Mouse (Mus musculus) olfactory bulb, adult 2 months (tissue): Measurements from ENCODE around the gene Zfp286. TPM values are rescaled to one million over a fixed set of nuclear protein-coding genes. Genes with fewer than 3 reads are reported as not detected.

Source experiments
- H3K27ac ChIP-seq: fragments of 200-500 bp; 2 replicates; pipeline ENCODE4 v1.5.1; 2012; ENCODE audit warnings: low read depth, low read length; ENCODE audit not compliant: insufficient read depth
- H3K4me1 ChIP-seq: fragments of 200-500 bp; 2 replicates; pipeline ENCODE4 v1.6.1; 2012; ENCODE audit warnings: low read length; ENCODE audit not compliant: control insufficient read depth, insufficient read depth
- H3K4me3 ChIP-seq: fragments of 200-500 bp; 2 replicates; pipeline ENCODE4 v1.5.1; 2012; ENCODE audit warnings: mild to moderate bottlenecking, low read depth, low read length, moderate library complexity; ENCODE audit not compliant: insufficient read depth
- CTCF ChIP-seq: fragments of 200-500 bp; IDR thresholded peaks from 2 replicates; pipeline ENCODE4 v1.5.1; 2012; ENCODE audit warnings: low read depth, mild to moderate bottlenecking, low read length, moderate library complexity; ENCODE audit not compliant: insufficient read depth
- POLR2A ChIP-seq: fragments of 200-500 bp; IDR thresholded peaks from 2 replicates; pipeline ENCODE4 v1.6.1; 2012; ENCODE audit warnings: mild to moderate bottlenecking, low read depth, low read length, moderate library complexity; ENCODE audit not compliant: insufficient read depth
- WGBS: fragments of 180-500 bp; shearing (Covaris S2); methylation state at CpG from one replicate; pipeline ENCODE4 v1.1.7; 2018; 5-methylcytosine and 5-hydroxymethylcytosine counted together
- polyA plus RNA-seq: library from polyadenylated mRNA; stranded (reverse); fragments of >200 nt; gene quantifications from 2 replicates; pipeline ENCODE4 v1.2.4, GENCODE M21; 2012; ENCODE audit warnings: low replicate concordance; ENCODE audit not compliant: missing spikeins, insufficient read depth, insufficient read length

Zfp286 gene
- polyA plus RNA-seq, 1 experiment: not detected

GRCm38 (mm10) chr11:62820661-62821437 is 31.6 kb upstream of the Zfp286 start:
- TF ChIP-seq CTCF (no peak), POLR2A (no peak)

DNA sequence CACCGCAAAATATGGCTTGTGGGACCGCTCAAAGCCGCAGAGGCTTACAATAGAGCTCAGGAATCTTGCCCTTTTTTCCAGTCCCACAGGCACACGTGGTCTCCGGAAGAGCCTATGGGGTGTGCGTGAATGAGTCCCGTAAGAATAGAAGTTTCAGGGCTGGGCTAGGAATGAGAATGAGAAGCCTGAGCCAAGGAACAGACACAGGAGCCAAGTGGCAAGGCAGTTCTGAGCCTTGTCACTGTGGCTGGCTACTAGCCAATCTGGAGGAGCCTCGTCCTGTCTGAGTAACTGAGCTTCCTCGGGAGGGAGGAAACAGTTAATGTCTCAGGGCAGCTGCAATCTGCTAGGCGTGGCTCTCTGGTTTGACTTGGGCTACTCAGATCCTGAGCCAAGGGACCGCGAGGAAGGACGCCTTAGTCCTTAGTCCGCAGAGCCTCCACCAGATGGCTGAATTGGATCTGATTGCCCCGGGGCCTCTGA is 30.8 kb upstream of the Zfp286 start, which contains the start of gene Trim16:
TSS of gene Trim16 (plus strand) at position 173 of the 483 bp plus-strand sequence.
- Histone ChIP-seq H3K4me3 (peak within 1 kb of the TSS; percentile 17), H3K27ac (no peak within 1 kb of the TSS), H3K4me1 (peaks cover 11% of the 10 kb centered on the region)
- 1% methylated on average over 15 of the region's 15 CpGs for WGBS
- no peak for TF ChIP-seq POLR2A
- TF ChIP-seq CTCF: no peak

More at GRCm38 (mm10) chr11:62820661-62821437, 31.6 kb upstream of the Zfp286 start:
- 17% methylated on average over 16 of the region's 16 CpGs for WGBS
- Histone ChIP-seq H3K4me3 (peak overlapping the region; percentile 17), H3K4me1 (peaks cover 11% of the 10 kb centered on the region), H3K27ac (no peak overlapping the region)

- H3K4me3 ChIP-seq: no peak overlapping the region
- whole genome bisulfite sequencing: 96% methylated on average over 8 of the region's 8 CpGs
- TF ChIP-seq POLR2A: no peak
- no peak for TF ChIP-seq CTCF
- peaks cover 11% of the 10 kb centered on the region for H3K4me1 ChIP-seq
- no peak overlapping the region for H3K27ac ChIP-seq
Observed at GRCm38 (mm10) chr11:62819059-62819686, 29.9 kb upstream of the Zfp286 start.

DNA sequence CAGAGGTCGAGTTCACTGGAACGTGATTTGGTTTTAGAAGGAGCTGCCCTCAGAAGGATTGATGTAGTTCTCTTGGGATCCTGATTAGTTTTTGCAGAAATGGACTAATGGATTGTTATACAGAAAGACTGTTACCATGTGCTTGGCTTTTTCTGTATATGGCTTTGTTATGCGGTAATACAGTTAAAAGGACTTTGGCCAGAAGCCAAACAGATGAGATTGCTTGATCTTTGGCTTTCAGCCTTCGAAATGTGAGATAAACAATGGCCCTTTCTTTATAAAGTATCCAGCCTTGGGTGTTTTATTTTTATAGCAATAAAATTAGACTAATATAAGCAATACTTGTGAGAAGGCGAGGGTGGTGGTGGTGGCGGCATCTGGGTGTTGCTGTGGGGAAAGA is 27.3 kb upstream of the Zfp286 start:
- 72% methylated on average over 6 of the region's 6 CpGs for WGBS
- TF ChIP-seq CTCF (no peak), POLR2A (no peak)
- Histone ChIP-seq H3K4me1 (peaks cover 11% of the 10 kb centered on the region), H3K4me3 (no peak overlapping the region), H3K27ac (no peak overlapping the region)

DNA sequence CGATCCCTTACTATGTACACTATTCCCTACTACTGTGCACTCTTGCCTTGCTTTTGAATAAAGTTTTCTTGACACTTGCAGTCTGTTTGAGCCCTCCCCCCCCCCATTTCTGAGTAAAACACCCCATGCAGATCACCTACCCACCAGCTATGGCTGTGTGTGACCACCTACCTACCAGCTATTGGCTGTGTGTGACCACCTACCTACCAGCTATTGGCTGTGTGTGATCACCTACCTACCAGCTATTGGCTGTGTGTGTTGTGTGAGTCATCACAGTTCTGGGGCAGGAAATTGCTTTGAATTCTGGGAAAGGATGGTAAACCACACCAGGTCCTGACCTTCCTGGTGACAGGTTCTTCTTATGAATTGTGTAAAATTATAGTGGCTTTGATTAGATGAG is 26.2 kb upstream of the Zfp286 start:
- H3K4me1 ChIP-seq: peaks cover 6% of the 10 kb centered on the region
- no peak overlapping the region for H3K27ac ChIP-seq
- no peak for TF ChIP-seq CTCF
- no peak for TF ChIP-seq POLR2A
- H3K4me3 ChIP-seq: no peak overlapping the region
- 100% methylated on average over 1 of the region's 1 CpGs for WGBS

DNA sequence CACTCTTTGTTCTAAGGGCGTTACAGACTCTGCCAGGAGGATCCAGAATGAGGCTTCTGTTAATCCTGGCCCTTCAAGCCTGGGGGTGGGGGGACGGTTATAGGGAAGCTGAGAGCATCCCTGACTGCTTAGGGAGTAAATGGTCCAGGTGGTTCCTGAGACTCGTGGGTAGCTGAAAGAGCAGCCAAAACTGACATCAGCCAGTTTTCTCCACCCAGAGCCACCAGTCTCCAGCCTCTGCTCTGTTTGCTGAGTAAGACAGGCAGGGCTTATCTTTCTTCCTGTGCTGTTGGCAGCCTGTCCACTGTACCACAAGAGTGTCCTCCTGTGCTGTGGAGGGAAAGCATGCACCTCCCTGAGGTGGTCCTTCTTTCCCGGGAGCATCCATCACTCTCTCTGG is 25.4 kb upstream of the Zfp286 start:
- no peaks in the 10 kb centered on the region for H3K4me1 ChIP-seq
- no peak overlapping the region for H3K27ac ChIP-seq
- no peak for TF ChIP-seq CTCF
- TF ChIP-seq POLR2A: no peak
- H3K4me3 ChIP-seq: no peak overlapping the region
- 68% methylated on average over 4 of the region's 4 CpGs for WGBS

- 79% methylated on average over 6 of the region's 6 CpGs for WGBS
- no peak overlapping the region for H3K27ac ChIP-seq
- H3K4me3 ChIP-seq: no peak overlapping the region
- TF ChIP-seq POLR2A (no peak), CTCF (no peak)
- no peaks in the 10 kb centered on the region for H3K4me1 ChIP-seq
Observed at GRCm38 (mm10) chr11:62813970-62814624, 24.8 kb upstream of the Zfp286 start.

GRCm38 (mm10) chr11:62813497-62813896 is 24.2 kb upstream of the Zfp286 start:
- TF ChIP-seq CTCF (no peak), POLR2A (no peak)
- WGBS: 63% methylated on average over 1 of the region's 1 CpGs
- H3K4me3 ChIP-seq: no peak overlapping the region
- H3K27ac ChIP-seq: no peak overlapping the region
- no peaks in the 10 kb centered on the region for H3K4me1 ChIP-seq

- Histone ChIP-seq H3K4me1 (no peaks in the 10 kb centered on the region), H3K4me3 (no peak overlapping the region), H3K27ac (no peak overlapping the region)
- WGBS: 88% methylated on average over 6 of the region's 6 CpGs
- TF ChIP-seq POLR2A (no peak), CTCF (no peak)
Observed at GRCm38 (mm10) chr11:62812268-62812667, 23.0 kb upstream of the Zfp286 start.
